Mouse (Mus musculus): ENCODE results near the gene Rph3a.

DNA sequence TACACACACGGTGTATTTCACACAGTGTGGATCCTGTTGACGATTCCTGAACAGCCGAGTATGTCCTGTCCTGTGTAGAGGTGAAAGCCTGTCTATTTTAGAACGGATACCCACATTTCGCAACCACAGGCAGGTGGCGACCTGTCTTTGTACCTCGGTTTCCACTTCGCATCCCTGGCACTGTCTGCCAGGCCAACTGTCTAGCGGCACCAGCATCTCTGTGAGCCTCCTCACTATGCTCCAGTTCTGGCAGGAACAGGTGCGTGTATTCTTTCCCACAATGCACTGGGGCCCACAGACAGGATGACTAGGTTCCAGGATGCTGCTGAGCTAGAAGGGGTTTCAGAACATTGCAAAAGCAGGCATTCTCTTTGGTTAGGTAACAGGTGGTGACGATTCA lies 28.7 kb downstream of the Rph3a start:
- TF ChIP-seq POLR2A (IDR thresholded peaks at IDR 0.05; ENCODE audit: control insufficient read depth, extremely low read depth, insufficient read depth, low read length, poor library complexity) (no peak), CTCF (IDR thresholded peaks at IDR 0.05; ENCODE audit: borderline replicate concordance, control insufficient read depth, extremely low read depth, insufficient read depth, low read length, poor library complexity) (no peak)
